Comparison of ENCODE assay signal across 35 mouse cellular contexts in genomic region chr6:52281084-52281483, GRCm38 (mm10). TPM values are rescaled to one million over a fixed set of nuclear protein-coding genes. Genes with fewer than 3 reads are reported as not detected.
A peak's percentile ranks its signal among the peaks of the same experiment; 100 is the strongest.
DNase-seq lines count a peak whose midpoint lies in the region; ATAC-seq and TF ChIP-seq lines count a peak whose summit lies in the region.
"Had no signal": no experiment of that assay in that cellular context is flagged by ENCODE, and none has a peak within 500 bp of the region (broad histone marks: within the 10 kb centered on the region; RNA-seq: fewer than 3 reads in every experiment).

No protein-coding gene starts in this region.

- H3K4me1 ChIP-seq in intestine, embryonic 14.5 days (replicated peaks; ENCODE audit: control insufficient read depth, insufficient read depth, low read length) = no peaks in the 10 kb centered on the region
- no peaks in the 10 kb centered on the region for H3K4me1 ChIP-seq in intestine, postnatal 0 days (replicated peaks; ENCODE audit: control insufficient read depth, insufficient read depth, low read length)
- peaks cover 19% of the 10 kb centered on the region for H3K4me1 ChIP-seq in limb, embryonic 12.5 days (replicated peaks)
- H3K4me1 ChIP-seq: embryonic facial prominence, embryonic 10.5 days; embryonic facial prominence, embryonic 13.5 days; forebrain, embryonic 12.5 days; forebrain, embryonic 15.5 days; hindbrain, embryonic 10.5 days; hindbrain, embryonic 13.5 days had no signal

- no peak for TF ChIP-seq CTCF in intestine, postnatal 0 days (IDR thresholded peaks at IDR 0.05; ENCODE audit: low read depth)

- H3K27ac ChIP-seq in intestine, embryonic 14.5 days (ENCODE audit: low read depth) = no peak overlapping the region
- H3K27ac ChIP-seq in intestine, postnatal 0 days (ENCODE audit: low read depth, low read length) = no peak overlapping the region
- H3K27ac ChIP-seq in limb, embryonic 12.5 days = no peak overlapping the region
- H3K27ac ChIP-seq: embryonic facial prominence, embryonic 10.5 days; embryonic facial prominence, embryonic 13.5 days; forebrain, embryonic 12.5 days; forebrain, embryonic 15.5 days; heart, adult 2 months; hindbrain, embryonic 10.5 days; hindbrain, embryonic 13.5 days had no signal

- no peak overlapping the region for H3K9ac ChIP-seq in intestine, embryonic 14.5 days (ENCODE audit: low read length)
- no peak overlapping the region for H3K9ac ChIP-seq in intestine, postnatal 0 days (ENCODE audit: low read depth, low read length)
- no peak overlapping the region for H3K9ac ChIP-seq in limb, embryonic 12.5 days (replicated peaks)
- H3K9ac ChIP-seq: embryonic facial prominence, embryonic 13.5 days; forebrain, embryonic 12.5 days; forebrain, embryonic 15.5 days; hindbrain, embryonic 13.5 days had no signal

- H3K27me3 ChIP-seq in intestine, embryonic 14.5 days (replicated peaks; ENCODE audit: control insufficient read depth, insufficient read depth, low read length) = peaks cover 22% of the 10 kb centered on the region
- peaks cover 36% of the 10 kb centered on the region for H3K27me3 ChIP-seq in intestine, postnatal 0 days (replicated peaks; ENCODE audit: control insufficient read depth, insufficient read depth, low read length)
- H3K27me3 ChIP-seq in limb, embryonic 12.5 days = peaks cover 33% of the 10 kb centered on the region
- H3K27me3 ChIP-seq: CH12.LX had no signal

- no peaks in the 10 kb centered on the region for H3K9me3 ChIP-seq in intestine, embryonic 14.5 days (ENCODE audit: control insufficient read depth, low read length)
- H3K9me3 ChIP-seq in intestine, postnatal 0 days (ENCODE audit: control insufficient read depth) = no peaks in the 10 kb centered on the region
- no peaks in the 10 kb centered on the region for H3K9me3 ChIP-seq in limb, embryonic 12.5 days
- H3K9me3 ChIP-seq: embryonic facial prominence, embryonic 10.5 days; embryonic facial prominence, embryonic 13.5 days; forebrain, embryonic 12.5 days; forebrain, embryonic 15.5 days; hindbrain, embryonic 10.5 days; hindbrain, embryonic 13.5 days had no signal

- DNase-seq in intestine, embryonic 14.5 days (ENCODE audit: low spot score) = peak; percentile 50
- DNase-seq in heart, adult 9 months (ENCODE audit: low spot score in 2 of 2) = no peak
- no peak for DNase-seq in layer of hippocampus, adult 9-10 months (ENCODE audit: low spot score)
- DNase-seq: adrenal gland, adult 2 months; adrenal gland, postnatal 14 days; cerebellum, adult 11 months; cerebellum, adult 2 months; cerebellum, adult 9-11 months; cerebellum, postnatal 25 days; embryo, embryonic 11 days; gastrocnemius, postnatal 10 days; gastrocnemius, postnatal 36 days; heart, adult 2 months had no signal

- no peaks in the 10 kb centered on the region for H3K36me3 ChIP-seq in intestine, embryonic 14.5 days (ENCODE audit: control insufficient read depth, insufficient read depth, low read length)
- H3K36me3 ChIP-seq in intestine, postnatal 0 days (ENCODE audit: control insufficient read depth, insufficient read depth) = no peaks in the 10 kb centered on the region
- no peaks in the 10 kb centered on the region for H3K36me3 ChIP-seq in limb, embryonic 12.5 days
- H3K36me3 ChIP-seq: embryonic facial prominence, embryonic 10.5 days; embryonic facial prominence, embryonic 13.5 days; forebrain, embryonic 12.5 days; forebrain, embryonic 15.5 days; hindbrain, embryonic 10.5 days; hindbrain, embryonic 13.5 days had no signal

- H3K4me3 ChIP-seq in intestine, embryonic 14.5 days (ENCODE audit: low read depth, low read length) = no peak overlapping the region
- no peak overlapping the region for H3K4me3 ChIP-seq in intestine, postnatal 0 days (ENCODE audit: low read depth, low read length)
- H3K4me3 ChIP-seq in limb, embryonic 12.5 days (replicated peaks) = no peak overlapping the region
- H3K4me3 ChIP-seq: embryonic facial prominence, embryonic 10.5 days; embryonic facial prominence, embryonic 13.5 days; erythroblast, embryonic 14.5 days; forebrain, embryonic 12.5 days; forebrain, embryonic 15.5 days; heart, adult 2 months; hindbrain, embryonic 10.5 days; hindbrain, embryonic 13.5 days had no signal

- 49% methylated on average over 12 of the region's 12 CpGs for WGBS in intestine, embryonic 14.5 days
- WGBS in intestine, postnatal 0 days = 63% methylated on average over 12 of the region's 12 CpGs
- WGBS in limb, embryonic 12.5 days = 19% methylated on average over 12 of the region's 12 CpGs

- no peak overlapping the region for H3K4me2 ChIP-seq in intestine, embryonic 14.5 days (ENCODE audit: low read length)
- no peak overlapping the region for H3K4me2 ChIP-seq in intestine, postnatal 0 days (replicated peaks; ENCODE audit: low read depth)
- peak overlapping the region; percentile 1; the same call in 1 of the 2 replicates for H3K4me2 ChIP-seq in limb, embryonic 12.5 days
- H3K4me2 ChIP-seq: embryonic facial prominence, embryonic 13.5 days; forebrain, embryonic 12.5 days; forebrain, embryonic 15.5 days; heart, embryonic 11.5 days; hindbrain, embryonic 13.5 days had no signal

- ATAC-seq in intestine, embryonic 14.5 days (replicated peaks; ENCODE audit: low FRiP score, low TSS enrichment, low read depth) = no peak
- ATAC-seq in intestine, postnatal 0 days = no peak
- ATAC-seq in hematopoietic stem cell, adult 5-6 weeks (replicated peaks in 1 of 2; ENCODE audit: insufficient read depth in 1 of 2, low FRiP score in 2 of 2, low TSS enrichment in 1 of 2, low read depth in 1 of 2, poor library complexity in 2 of 2, severe bottlenecking in 2 of 2) = peak; percentile 17 to 36; a peak in 3 of 4 replicates
- no peak for ATAC-seq in limb, embryonic 12.5 days (ENCODE audit: insufficient number of reproducible peaks, insufficient read depth, low FRiP score, low TSS enrichment, low read depth)
- ATAC-seq in monocyte, adult 5-6 weeks (replicated peaks; ENCODE audit: insufficient number of reproducible peaks, low FRiP score, low TSS enrichment, poor library complexity, severe bottlenecking) = no peak
- ATAC-seq: forebrain, embryonic 15.5 days; hindbrain, embryonic 16.5 days had no signal

RNA-seq across cellular contexts. Expression of gene Hoxa13, which starts 20.4 kb away (rescaled TPM):
- 0.35 and 0.39 TPM in 2 replicates for polyA plus RNA-seq in intestine, embryonic 14.5 days (2014; fragmentation: Nextera tagmentation; extraction: Ambion mirVana)
- polyA plus RNA-seq in intestine, postnatal 0 days (2015; fragmentation: Nextera tagmentation; extraction: Ambion mirVana) = not detected in 2 replicates
- total RNA-seq in hematopoietic stem cell, adult 5-6 weeks (2017) = not detected in 2 replicates
- polyA plus RNA-seq in limb, embryonic 12.5 days (2016; fragmentation: Nextera tagmentation; extraction: Ambion mirVana) = 33.1 and 34.1 TPM in 2 replicates
- not detected in 3 replicates for total RNA-seq in monocyte, adult 5-6 weeks (2017)
- total RNA-seq: adrenal gland, adult 2 months; adrenal gland, postnatal 14 days; adrenal gland, postnatal 4 days; common myeloid progenitor, adult 5-6 weeks; granulocyte monocyte progenitor cell, adult 5-6 weeks; heart, adult 2 months; heart, postnatal 25 days; MEL had no signal
- polyA plus RNA-seq: adrenal gland, adult 2 months; cerebellum, adult 2 months; embryonic facial prominence, embryonic 10.5 days; embryonic facial prominence, embryonic 13.5 days; erythroblast, embryonic 14.5 days; forebrain, embryonic 12.5 days; forebrain, embryonic 15.5 days; heart, adult 2 months; heart, embryonic 11.5 days; heart, embryonic 14.5 days; heart, postnatal 0 days; hindbrain, embryonic 10.5 days; hindbrain, embryonic 13.5 days; hindbrain, embryonic 16.5 days had no signal

RNA-seq across cellular contexts. Expression of gene Evx1, which starts 32.2 kb away (rescaled TPM):
- polyA plus RNA-seq in intestine, embryonic 14.5 days (2014; fragmentation: Nextera tagmentation; extraction: Ambion mirVana) = not detected in 2 replicates
- polyA plus RNA-seq in intestine, postnatal 0 days (2015; fragmentation: Nextera tagmentation; extraction: Ambion mirVana) = 0.04 TPM in 1 of 2 replicates, not detected in the other
- total RNA-seq in hematopoietic stem cell, adult 5-6 weeks (2017) = not detected in 2 replicates
- 4.8 and 5.2 TPM in 2 replicates for polyA plus RNA-seq in limb, embryonic 12.5 days (2016; fragmentation: Nextera tagmentation; extraction: Ambion mirVana)
- not detected in 3 replicates for total RNA-seq in monocyte, adult 5-6 weeks (2017)
- total RNA-seq: adrenal gland, postnatal 14 days; adrenal gland, postnatal 4 days; CH12.LX; common myeloid progenitor, adult 5-6 weeks; gastrocnemius, adult 18-20 months; gastrocnemius, postnatal 10 days; gastrocnemius, postnatal 36 days; granulocyte monocyte progenitor cell, adult 5-6 weeks; heart, adult 2 months; heart, postnatal 25 days; MEL had no signal
- polyA plus RNA-seq: adrenal gland, adult 2 months; embryonic facial prominence, embryonic 13.5 days; erythroblast, embryonic 14.5 days; forebrain, embryonic 12.5 days; forebrain, embryonic 15.5 days; heart, adult 2 months; heart, embryonic 11.5 days; heart, embryonic 14.5 days; heart, postnatal 0 days had no signal

RNA-seq across cellular contexts. Expression of gene Hoxa11, which starts 35.5 kb away (rescaled TPM):
- 2.0 and 2.6 TPM in 2 replicates for polyA plus RNA-seq in intestine, embryonic 14.5 days (2014; fragmentation: Nextera tagmentation; extraction: Ambion mirVana)
- polyA plus RNA-seq in intestine, postnatal 0 days (2015; fragmentation: Nextera tagmentation; extraction: Ambion mirVana) = 1.1 TPM in 1 of 2 replicates, not detected in the other
- not detected in 2 replicates for total RNA-seq in hematopoietic stem cell, adult 5-6 weeks (2017)
- polyA plus RNA-seq in limb, embryonic 12.5 days (2016; fragmentation: Nextera tagmentation; extraction: Ambion mirVana) = 88.2 and 96.8 TPM in 2 replicates
- not detected in 3 replicates for total RNA-seq in monocyte, adult 5-6 weeks (2017)
- total RNA-seq: adrenal gland, adult 2 months; adrenal gland, postnatal 14 days; CH12.LX; common myeloid progenitor, adult 5-6 weeks; granulocyte monocyte progenitor cell, adult 5-6 weeks; heart, adult 2 months; heart, postnatal 25 days; MEL had no signal
- polyA plus RNA-seq: adrenal gland, adult 2 months; cerebellum, adult 2 months; embryonic facial prominence, embryonic 10.5 days; embryonic facial prominence, embryonic 13.5 days; erythroblast, embryonic 14.5 days; forebrain, embryonic 12.5 days; forebrain, embryonic 15.5 days; heart, adult 2 months; heart, embryonic 11.5 days; heart, embryonic 14.5 days; heart, postnatal 0 days; hindbrain, embryonic 10.5 days; hindbrain, embryonic 13.5 days; hindbrain, embryonic 16.5 days had no signal

RNA-seq across cellular contexts. Expression of gene Hoxa10, which starts 40.4 kb away (rescaled TPM):
- 15.6 and 20.4 TPM in 2 replicates for polyA plus RNA-seq in intestine, embryonic 14.5 days (2014; fragmentation: Nextera tagmentation; extraction: Ambion mirVana)
- polyA plus RNA-seq in intestine, postnatal 0 days (2015; fragmentation: Nextera tagmentation; extraction: Ambion mirVana) = 0.17 and 7.8 TPM in 2 replicates
- 12.2 and 17.2 TPM in 2 replicates for total RNA-seq in hematopoietic stem cell, adult 5-6 weeks (2017)
- 272 and 294 TPM in 2 replicates for polyA plus RNA-seq in limb, embryonic 12.5 days (2016; fragmentation: Nextera tagmentation; extraction: Ambion mirVana)
- total RNA-seq in monocyte, adult 5-6 weeks (2017) = 2.5 TPM in 1 of 3 replicates, not detected in the others
- total RNA-seq: adrenal gland, adult 2 months; heart, adult 2 months; heart, postnatal 25 days; MEL had no signal
- polyA plus RNA-seq: adrenal gland, adult 2 months; cerebellum, adult 2 months; embryonic facial prominence, embryonic 10.5 days; erythroblast, embryonic 14.5 days; forebrain, embryonic 12.5 days; forebrain, embryonic 15.5 days; heart, adult 2 months; heart, postnatal 0 days; hindbrain, embryonic 10.5 days; hindbrain, embryonic 16.5 days had no signal

RNA-seq across cellular contexts. Expression of gene Hoxa9, which starts 50.2 kb away (rescaled TPM):
- 4.2 and 7.1 TPM in 2 replicates for polyA plus RNA-seq in intestine, embryonic 14.5 days (2014; fragmentation: Nextera tagmentation; extraction: Ambion mirVana)
- polyA plus RNA-seq in intestine, postnatal 0 days (2015; fragmentation: Nextera tagmentation; extraction: Ambion mirVana) = 1.1 and 3.0 TPM in 2 replicates
- total RNA-seq in hematopoietic stem cell, adult 5-6 weeks (2017) = 122 and 157 TPM in 2 replicates
- 74.7 and 77.4 TPM in 2 replicates for polyA plus RNA-seq in limb, embryonic 12.5 days (2016; fragmentation: Nextera tagmentation; extraction: Ambion mirVana)
- 0.29 TPM in 1 of 3 replicates, not detected in the others for total RNA-seq in monocyte, adult 5-6 weeks (2017)
- total RNA-seq: heart, adult 2 months; heart, postnatal 25 days; MEL had no signal
- polyA plus RNA-seq: cerebellum, adult 2 months; embryonic facial prominence, embryonic 10.5 days; embryonic facial prominence, embryonic 13.5 days; erythroblast, embryonic 14.5 days; forebrain, embryonic 12.5 days; forebrain, embryonic 15.5 days; heart, postnatal 0 days; hindbrain, embryonic 10.5 days had no signal

Comparison
In these comparisons a context has a peak if more than half of its experiments do, and no peak if none do; other contexts are left out.
1. ATAC-seq: peak in hematopoietic stem cell, adult 5-6 weeks (2 of 2); none in intestine, embryonic 14.5 days (single experiment), intestine, postnatal 0 days (single experiment), limb, embryonic 12.5 days (single experiment) and monocyte, adult 5-6 weeks (single experiment).
2. RNA of gene Hoxa13, which starts 20.4 kb away (polyA plus RNA-seq): 33.1 to 34.1 TPM in limb, embryonic 12.5 days; 0.35 to 0.39 TPM in intestine, embryonic 14.5 days and not detected in intestine, postnatal 0 days; every median in the first group is over 10 times any median in the second.
3. RNA of gene Hoxa11, which starts 35.5 kb away (polyA plus RNA-seq): 88.2 to 96.8 TPM in limb, embryonic 12.5 days; 2.0 to 2.6 TPM in intestine, embryonic 14.5 days and 1.1 TPM in intestine, postnatal 0 days; every median in the first group is over 10 times any median in the second.